Mouse (Mus musculus): Measurements from ENCODE around the gene Gm21762. TPM values are rescaled to one million over a fixed set of nuclear protein-coding genes. Genes with fewer than 3 reads are reported as not detected.

Gm21762 gene
- polyA plus RNA-seq (2014; fragmentation: Illumina TruSeq; extraction: RNeasy Lipid Tissue Mini Kit (QIAGEN cat#74804); ENCODE audit: insufficient read depth, low read depth, low replicate concordance), result 1.9 TPM

GRCm38 (mm10) chr13:120215847-120216246, at the start of gene Gm21762:
TSS of gene Gm21762 (minus strand) at chr13:120215947.

GRCm38 (mm10) chr13:120262870-120263269, 47.1 kb upstream of the Gm21762 start, which contains the start of gene AF067061:
TSS of gene AF067061 (plus strand) at chr13:120263114.

GRCm38 (mm10) chr13:120238811-120239210, 23.1 kb upstream of the Gm21762 start, which contains the start of gene Gm21731:
TSS of gene Gm21731 (plus strand) at chr13:120239111.

GRCm38 (mm10) chr13:120172133-120172532, 43.6 kb downstream of the Gm21762 start, which contains the start of gene Gm21818:
TSS of gene Gm21818 (plus strand) at chr13:120172433.

Other genes starting within 250 kb of the Gm21762 start
- gene Gm36079, start 188.9 kb downstream of the Gm21762 start, polyA plus RNA-seq (2014; fragmentation: Illumina TruSeq; extraction: RNeasy Lipid Tissue Mini Kit (QIAGEN cat#74804); ENCODE audit: insufficient read depth, low read depth, low replicate concordance), result not detected
- gene Gm21188, start 163.8 kb downstream of the Gm21762 start, polyA plus RNA-seq (2014; fragmentation: Illumina TruSeq; extraction: RNeasy Lipid Tissue Mini Kit (QIAGEN cat#74804); ENCODE audit: insufficient read depth, low read depth, low replicate concordance), result 4.8 TPM
- not detected for gene Gm20767, start 75.7 kb downstream of the Gm21762 start, polyA plus RNA-seq (2014; fragmentation: Illumina TruSeq; extraction: RNeasy Lipid Tissue Mini Kit (QIAGEN cat#74804); ENCODE audit: insufficient read depth, low read depth, low replicate concordance)
- gene Gm21818, start 43.5 kb downstream of the Gm21762 start, polyA plus RNA-seq (2014; fragmentation: Illumina TruSeq; extraction: RNeasy Lipid Tissue Mini Kit (QIAGEN cat#74804); ENCODE audit: insufficient read depth, low read depth, low replicate concordance), result not detected
- gene Gm21731, start 23.2 kb upstream of the Gm21762 start, polyA plus RNA-seq (2014; fragmentation: Illumina TruSeq; extraction: RNeasy Lipid Tissue Mini Kit (QIAGEN cat#74804); ENCODE audit: insufficient read depth, low read depth, low replicate concordance), result not detected
- not detected for gene AF067061, start 47.2 kb upstream of the Gm21762 start, polyA plus RNA-seq (2014; fragmentation: Illumina TruSeq; extraction: RNeasy Lipid Tissue Mini Kit (QIAGEN cat#74804); ENCODE audit: insufficient read depth, low read depth, low replicate concordance)
- gene BC147527, start 84.4 kb upstream of the Gm21762 start, polyA plus RNA-seq (2014; fragmentation: Illumina TruSeq; extraction: RNeasy Lipid Tissue Mini Kit (QIAGEN cat#74804); ENCODE audit: insufficient read depth, low read depth, low replicate concordance), result 3.8 TPM
- gene Tcstv3, start 100.9 kb upstream of the Gm21762 start, polyA plus RNA-seq (2014; fragmentation: Illumina TruSeq; extraction: RNeasy Lipid Tissue Mini Kit (QIAGEN cat#74804); ENCODE audit: insufficient read depth, low read depth, low replicate concordance), result not detected